Mouse (Mus musculus) c-Kit-negative CD71-positive TER-119-positive erythroid progenitor cells, embryonic 14.5 days (primary cell): ENCODE data around the gene Rrp1.

ENCODE experiments used
- DNase-seq: peaks from one replicate; pipeline ENCODE4 v3.0.0-alpha.2; 2013; ENCODE audit warnings: low read depth, low spot score

The Rrp1 gene

GRCm38 (mm10) chr10:78412319-78413151 lies at the start of gene Rrp1:
TSS of gene Rrp1 (minus strand) at chr10:78413043.
- DNase-seq = peak; percentile 83

GRCm38 (mm10) chr10:78461767-78462166 lies 48.9 kb upstream of the Rrp1 start:
- no peak for DNase-seq

GRCm38 (mm10) chr10:78460463-78460862 lies 47.6 kb upstream of the Rrp1 start:
- no peak for DNase-seq

- DNase-seq = no peak
Observed at GRCm38 (mm10) chr10:78458348-78459111, 45.7 kb upstream of the Rrp1 start.

GRCm38 (mm10) chr10:78457495-78458347 lies 44.9 kb upstream of the Rrp1 start:
- no peak for DNase-seq

- no peak for DNase-seq
Observed at GRCm38 (mm10) chr10:78456696-78457095, 43.9 kb upstream of the Rrp1 start.

GRCm38 (mm10) chr10:78452641-78453040 lies 39.8 kb upstream of the Rrp1 start:
- DNase-seq = no peak

- no peak for DNase-seq
Observed at GRCm38 (mm10) chr10:78450761-78451160, 37.9 kb upstream of the Rrp1 start.

- DNase-seq = no peak
Observed at GRCm38 (mm10) chr10:78447396-78447795, 34.6 kb upstream of the Rrp1 start.

- no peak for DNase-seq
Observed at GRCm38 (mm10) chr10:78446195-78446594, 33.4 kb upstream of the Rrp1 start.

GRCm38 (mm10) chr10:78442292-78442691 lies 29.4 kb upstream of the Rrp1 start:
- no peak for DNase-seq

GRCm38 (mm10) chr10:78441606-78442005 lies 28.8 kb upstream of the Rrp1 start:
- DNase-seq = no peak

GRCm38 (mm10) chr10:78440812-78441211 lies 28.0 kb upstream of the Rrp1 start:
- DNase-seq = no peak

GRCm38 (mm10) chr10:78439990-78440389 lies 27.1 kb upstream of the Rrp1 start:
- no peak for DNase-seq

GRCm38 (mm10) chr10:78439550-78439949 lies 26.7 kb upstream of the Rrp1 start:
- no peak for DNase-seq

- peak; percentile 42 for DNase-seq
Observed at GRCm38 (mm10) chr10:78438094-78438493, 25.3 kb upstream of the Rrp1 start.

GRCm38 (mm10) chr10:78432853-78433252 lies 20.0 kb upstream of the Rrp1 start:
- no peak for DNase-seq

- DNase-seq = no peak
Observed at GRCm38 (mm10) chr10:78429776-78430175, 16.9 kb upstream of the Rrp1 start.

- DNase-seq = no peak
Observed at GRCm38 (mm10) chr10:78429180-78429579, 16.3 kb upstream of the Rrp1 start.

GRCm38 (mm10) chr10:78428070-78428469 lies 15.2 kb upstream of the Rrp1 start:
- no peak for DNase-seq

- no peak for DNase-seq
Observed at GRCm38 (mm10) chr10:78426117-78426735, 13.4 kb upstream of the Rrp1 start.
